Mouse (Mus musculus) intestine, postnatal 0 days (tissue): Measurements from ENCODE around the gene Serpine1. TPM values are rescaled to one million over a fixed set of nuclear protein-coding genes. Genes with fewer than 3 reads are reported as not detected.

Experiments
- ATAC-seq: fragments of 200-750 bp; cut with Nextera tagmentation; 2 replicates; pipeline ENCODE4 v1.8.0; 2017; ENCODE audit warnings: mild to moderate bottlenecking, moderate TSS enrichment, moderate library complexity
- H3K27ac ChIP-seq: fragments of 300-500 bp; sonication (generic); 2 replicates; pipeline ENCODE4 v1.5.1; 2014; ENCODE audit warnings: mild to moderate bottlenecking, low read depth, low read length, moderate library complexity
- H3K27me3 ChIP-seq: fragments of 300-500 bp; sonication (generic); replicated peaks from 2 replicates; pipeline ENCODE4 v1.6.1; 2014; ENCODE audit warnings: low read length, mixed read lengths; ENCODE audit not compliant: control insufficient read depth, insufficient read depth
- H3K36me3 ChIP-seq: fragments of 300-500 bp; sonication (generic); 2 replicates; pipeline ENCODE4 v1.6.1; 2014; ENCODE audit warnings: mild to moderate bottlenecking, moderate library complexity; ENCODE audit not compliant: control insufficient read depth, insufficient read depth
- H3K4me1 ChIP-seq: fragments of 300-500 bp; sonication (generic); replicated peaks from 2 replicates; pipeline ENCODE4 v1.6.1; 2014; ENCODE audit warnings: antibody characterized with exemption, low read length, mixed read lengths; ENCODE audit not compliant: control insufficient read depth, insufficient read depth
- H3K4me2 ChIP-seq: fragments of 300-500 bp; sonication (generic); replicated peaks from 2 replicates; pipeline ENCODE4 v1.6.1; 2014; ENCODE audit warnings: low read depth, mild to moderate bottlenecking, moderate library complexity
- H3K4me3 ChIP-seq: fragments of 300-500 bp; sonication (generic); 2 replicates; pipeline ENCODE4 v1.5.1; 2014; ENCODE audit warnings: low read depth, low read length
- H3K9ac ChIP-seq: fragments of 300-500 bp; sonication (generic); 2 replicates; pipeline ENCODE4 v1.6.1; 2014; ENCODE audit warnings: mild to moderate bottlenecking, low read depth, low read length
- H3K9me3 ChIP-seq: fragments of 300-500 bp; sonication (generic); 2 replicates; pipeline ENCODE4 v1.6.1; 2016; ENCODE audit warnings: mixed run types; ENCODE audit not compliant: control insufficient read depth
- CTCF ChIP-seq: sonication (generic); IDR thresholded peaks from 2 replicates; pipeline ENCODE4 v1.5.1; 2016; ENCODE audit warnings: low read depth, mild to moderate bottlenecking, control low read depth, antibody characterized with exemption, moderate library complexity
- WGBS: fragments of 180-500 bp; shearing (Covaris S2); extraction: QIAGEN DNeasy Blood & Tissue Kit; methylation state at CpG from one replicate; pipeline ENCODE4 v1.1.7; 2014; 5-methylcytosine and 5-hydroxymethylcytosine counted together
- polyA plus RNA-seq: library from polyadenylated mRNA; unstranded; fragments of >200 nt; fragmentation: Nextera tagmentation; extraction: Ambion mirVana; gene quantifications from 2 replicates; pipeline ENCODE4 v1.2.1, GENCODE M21; 2015

The Serpine1 gene
- polyA plus RNA-seq, 1 experiment from 2014 or later: 0.20 TPM

GRCm38 (mm10) chr5:137098418-137098817, 26.4 kb upstream of the Serpine1 start:
- Histone ChIP-seq H3K9me3 (no peaks in the 10 kb centered on the region), H3K9ac (no peak overlapping the region), H3K4me1 (no peaks in the 10 kb centered on the region), H3K4me2 (no peak overlapping the region), H3K27ac (no peak overlapping the region), H3K36me3 (no peaks in the 10 kb centered on the region), H3K4me3 (no peak overlapping the region), H3K27me3 (no peaks in the 10 kb centered on the region)
- WGBS: 53% methylated on average over 11 of the region's 11 CpGs
- ATAC-seq: no peak
- TF ChIP-seq CTCF: no peak

GRCm38 (mm10) chr5:137096037-137096436, 24.0 kb upstream of the Serpine1 start:
- ATAC-seq: no peak
- 49% methylated on average over 1 of the region's 1 CpGs for WGBS

GRCm38 (mm10) chr5:137095135-137095534, 23.1 kb upstream of the Serpine1 start:
- no peak for TF ChIP-seq CTCF
- H3K27ac ChIP-seq: no peak overlapping the region
- ATAC-seq: no peak
- no peaks in the 10 kb centered on the region for H3K4me1 ChIP-seq
- no peaks in the 10 kb centered on the region for H3K27me3 ChIP-seq
- H3K4me2 ChIP-seq: no peak overlapping the region
- no peaks in the 10 kb centered on the region for H3K36me3 ChIP-seq
- WGBS: 81% methylated on average over 10 of the region's 10 CpGs
- H3K9me3 ChIP-seq: no peaks in the 10 kb centered on the region
- no peak overlapping the region for H3K4me3 ChIP-seq
- no peak overlapping the region for H3K9ac ChIP-seq

More at GRCm38 (mm10) chr5:137096037-137096436, 24.0 kb upstream of the Serpine1 start:
- no peak overlapping the region for H3K27ac ChIP-seq
- TF ChIP-seq CTCF: no peak
- no peak overlapping the region for H3K4me3 ChIP-seq
- no peaks in the 10 kb centered on the region for H3K27me3 ChIP-seq
- H3K9me3 ChIP-seq: no peaks in the 10 kb centered on the region
- H3K4me2 ChIP-seq: no peak overlapping the region
- no peaks in the 10 kb centered on the region for H3K4me1 ChIP-seq
- no peaks in the 10 kb centered on the region for H3K36me3 ChIP-seq
- no peak overlapping the region for H3K9ac ChIP-seq

- Histone ChIP-seq H3K4me2 (no peak overlapping the region), H3K9ac (no peak overlapping the region), H3K4me1 (no peaks in the 10 kb centered on the region), H3K36me3 (no peaks in the 10 kb centered on the region), H3K4me3 (no peak overlapping the region), H3K9me3 (no peaks in the 10 kb centered on the region), H3K27ac (no peak overlapping the region), H3K27me3 (no peaks in the 10 kb centered on the region)
- ATAC-seq: no peak
- TF ChIP-seq CTCF: no peak
- 72% methylated on average over 9 of the region's 9 CpGs for WGBS
These were observed 21.7 kb upstream of the Serpine1 start for GRCm38 (mm10) chr5:137093720-137094119.

- H3K27ac ChIP-seq: no peak overlapping the region
- H3K4me1 ChIP-seq: no peaks in the 10 kb centered on the region
- no peak overlapping the region for H3K4me2 ChIP-seq
- H3K9me3 ChIP-seq: no peaks in the 10 kb centered on the region
- TF ChIP-seq CTCF: no peak
- H3K36me3 ChIP-seq: no peaks in the 10 kb centered on the region
- H3K27me3 ChIP-seq: no peaks in the 10 kb centered on the region
- 63% methylated on average over 6 of the region's 6 CpGs for WGBS
- H3K4me3 ChIP-seq: no peak overlapping the region
- H3K9ac ChIP-seq: no peak overlapping the region
- ATAC-seq: no peak
These were observed 19.5 kb upstream of the Serpine1 start for GRCm38 (mm10) chr5:137091560-137091959.

- Histone ChIP-seq H3K27ac (no peak overlapping the region), H3K9ac (no peak overlapping the region), H3K4me3 (no peak overlapping the region), H3K36me3 (no peaks in the 10 kb centered on the region), H3K4me1 (no peaks in the 10 kb centered on the region), H3K27me3 (no peaks in the 10 kb centered on the region), H3K4me2 (no peak overlapping the region), H3K9me3 (no peaks in the 10 kb centered on the region)
- 66% methylated on average over 10 of the region's 10 CpGs for WGBS
- ATAC-seq: no peak
- no peak for TF ChIP-seq CTCF
These were observed 18.8 kb upstream of the Serpine1 start for GRCm38 (mm10) chr5:137090870-137091269.

- no peaks in the 10 kb centered on the region for H3K36me3 ChIP-seq
- 75% methylated on average over 8 of the region's 8 CpGs for WGBS
- ATAC-seq: no peak
- H3K4me1 ChIP-seq: no peaks in the 10 kb centered on the region
- no peak for TF ChIP-seq CTCF
- H3K9ac ChIP-seq: no peak overlapping the region
- H3K4me2 ChIP-seq: no peak overlapping the region
- H3K27ac ChIP-seq: no peak overlapping the region
- no peaks in the 10 kb centered on the region for H3K27me3 ChIP-seq
- no peaks in the 10 kb centered on the region for H3K9me3 ChIP-seq
- no peak overlapping the region for H3K4me3 ChIP-seq
These were observed 15.3 kb upstream of the Serpine1 start for GRCm38 (mm10) chr5:137087410-137087809.
